Mouse (Mus musculus): ENCODE results near the gene Col11a2. TPM values are rescaled to one million over a fixed set of nuclear protein-coding genes. Genes with fewer than 3 reads are reported as not detected.

Gene Col11a2
- polyA plus RNA-seq, 1 experiment, result 1.0 TPM

- WGBS, result 2% methylated on average over 5 of the region's 5 CpGs
- Histone ChIP-seq H3K4me1 (ENCODE audit: control insufficient read depth, insufficient read depth, low read length) (peaks cover 4% of the 10 kb centered on the region; the same call in 1 of the 2 replicates), H3K4me3 (replicated peaks; ENCODE audit: extremely low read depth, low read depth, low read length) (no peak overlapping the region)
- DNase-seq, result peak; percentile 40
- no peak for TF ChIP-seq POLR2A (IDR thresholded peaks at IDR 0.05; ENCODE audit: borderline replicate concordance, extremely low read depth, low read depth, low read length)
- peak; percentile 62 for TF ChIP-seq CTCF (IDR thresholded peaks at IDR 0.05; ENCODE audit: insufficient read depth, low read length)
Measured at GRCm38 (mm10) chr17:34003426-34003825, 35.8 kb upstream of the Col11a2 start.

GRCm38 (mm10) chr17:34006570-34006969 is 32.7 kb upstream of the Col11a2 start:
- WGBS, result 39% methylated on average over 2 of the region's 2 CpGs
- TF ChIP-seq CTCF (IDR thresholded peaks at IDR 0.05; ENCODE audit: insufficient read depth, low read length), result no peak
- TF ChIP-seq POLR2A (IDR thresholded peaks at IDR 0.05; ENCODE audit: borderline replicate concordance, extremely low read depth, low read depth, low read length), result no peak
- Histone ChIP-seq H3K4me1 (ENCODE audit: control insufficient read depth, insufficient read depth, low read length) (no peaks in the 10 kb centered on the region), H3K4me3 (replicated peaks; ENCODE audit: extremely low read depth, low read depth, low read length) (no peak overlapping the region)
- no peak for DNase-seq

- no peak for DNase-seq
- TF ChIP-seq POLR2A (IDR thresholded peaks at IDR 0.05; ENCODE audit: borderline replicate concordance, extremely low read depth, low read depth, low read length) (no peak), CTCF (IDR thresholded peaks at IDR 0.05; ENCODE audit: insufficient read depth, low read length) (no peak)
- Histone ChIP-seq H3K4me3 (replicated peaks; ENCODE audit: extremely low read depth, low read depth, low read length) (no peak overlapping the region), H3K4me1 (ENCODE audit: control insufficient read depth, insufficient read depth, low read length) (no peaks in the 10 kb centered on the region)
- 68% methylated on average over 5 of the region's 5 CpGs for WGBS
Measured at GRCm38 (mm10) chr17:34010156-34010555, 29.1 kb upstream of the Col11a2 start.

- WGBS, result 96% methylated on average over 8 of the region's 8 CpGs
- no peak for DNase-seq
- TF ChIP-seq POLR2A (IDR thresholded peaks at IDR 0.05; ENCODE audit: borderline replicate concordance, extremely low read depth, low read depth, low read length), result no peak
- TF ChIP-seq CTCF (IDR thresholded peaks at IDR 0.05; ENCODE audit: insufficient read depth, low read length), result no peak
- no peaks in the 10 kb centered on the region for H3K4me1 ChIP-seq (ENCODE audit: control insufficient read depth, insufficient read depth, low read length)
- no peak overlapping the region for H3K4me3 ChIP-seq (replicated peaks; ENCODE audit: extremely low read depth, low read depth, low read length)
Measured at GRCm38 (mm10) chr17:34013436-34013835, 25.8 kb upstream of the Col11a2 start.

- Histone ChIP-seq H3K4me1 (ENCODE audit: control insufficient read depth, insufficient read depth, low read length) (peaks cover 10% of the 10 kb centered on the region; the same call in 1 of the 2 replicates), H3K4me3 (replicated peaks; ENCODE audit: extremely low read depth, low read depth, low read length) (no peak overlapping the region)
- 94% methylated on average over 23 of the region's 23 CpGs for WGBS
- no peak for TF ChIP-seq CTCF (IDR thresholded peaks at IDR 0.05; ENCODE audit: insufficient read depth, low read length)
- no peak for TF ChIP-seq POLR2A (IDR thresholded peaks at IDR 0.05; ENCODE audit: borderline replicate concordance, extremely low read depth, low read depth, low read length)
- no peak for DNase-seq
Measured at GRCm38 (mm10) chr17:34021539-34022413, 17.5 kb upstream of the Col11a2 start.

- TF ChIP-seq POLR2A (IDR thresholded peaks at IDR 0.05; ENCODE audit: borderline replicate concordance, extremely low read depth, low read depth, low read length), result no peak
- no peak for TF ChIP-seq CTCF (IDR thresholded peaks at IDR 0.05; ENCODE audit: insufficient read depth, low read length)
- Histone ChIP-seq H3K4me3 (replicated peaks; ENCODE audit: extremely low read depth, low read depth, low read length) (no peak overlapping the region), H3K4me1 (ENCODE audit: control insufficient read depth, insufficient read depth, low read length) (peaks cover 16% of the 10 kb centered on the region)
- 91% methylated on average over 14 of the region's 14 CpGs for WGBS
- DNase-seq, result no peak
Measured at GRCm38 (mm10) chr17:34022414-34022783, 16.8 kb upstream of the Col11a2 start.

- peaks cover 16% of the 10 kb centered on the region for H3K4me1 ChIP-seq (ENCODE audit: control insufficient read depth, insufficient read depth, low read length)
- H3K4me3 ChIP-seq (replicated peaks; ENCODE audit: extremely low read depth, low read depth, low read length), result no peak overlapping the region
- DNase-seq, result no peak
- TF ChIP-seq CTCF (IDR thresholded peaks at IDR 0.05; ENCODE audit: insufficient read depth, low read length) (no peak), POLR2A (IDR thresholded peaks at IDR 0.05; ENCODE audit: borderline replicate concordance, extremely low read depth, low read depth, low read length) (no peak)
- 96% methylated on average over 20 of the region's 20 CpGs for WGBS
Measured at GRCm38 (mm10) chr17:34022987-34023386, 16.2 kb upstream of the Col11a2 start.

GRCm38 (mm10) chr17:34023678-34024077 is 15.6 kb upstream of the Col11a2 start:
- WGBS, result 56% methylated on average over 9 of the region's 9 CpGs
- DNase-seq, result no peak
- TF ChIP-seq CTCF (IDR thresholded peaks at IDR 0.05; ENCODE audit: insufficient read depth, low read length) (no peak), POLR2A (IDR thresholded peaks at IDR 0.05; ENCODE audit: borderline replicate concordance, extremely low read depth, low read depth, low read length) (no peak)
- H3K4me3 ChIP-seq (replicated peaks; ENCODE audit: extremely low read depth, low read depth, low read length), result no peak overlapping the region
- H3K4me1 ChIP-seq (ENCODE audit: control insufficient read depth, insufficient read depth, low read length), result peaks cover 16% of the 10 kb centered on the region

GRCm38 (mm10) chr17:34024317-34024821 is 14.9 kb upstream of the Col11a2 start, which contains the start of gene Ring1:
Gene Ring1 (minus strand): TSS chr17:34024680.
- H3K4me1 ChIP-seq (ENCODE audit: control insufficient read depth, insufficient read depth, low read length), result peaks cover 16% of the 10 kb centered on the region
- under 1% methylated on average over 58 of the region's 58 CpGs for WGBS
- DNase-seq, result peak; percentile 91
- peak; percentile 95 for TF ChIP-seq POLR2A (IDR thresholded peaks at IDR 0.05; ENCODE audit: borderline replicate concordance, extremely low read depth, low read depth, low read length)
- TF ChIP-seq CTCF (IDR thresholded peaks at IDR 0.05; ENCODE audit: insufficient read depth, low read length), result no peak
- H3K4me3 ChIP-seq (replicated peaks; ENCODE audit: extremely low read depth, low read depth, low read length), result peak within 1 kb of the TSS; percentile 83

All from lung, adult 2 months (tissue).